Mouse (Mus musculus) mesoderm, embryonic 11.5 days (tissue): ENCODE results near the gene Elfn1.
"Not testable (repeated sequence)": the region's sequence is repeated elsewhere in the genome, so short reads cannot be mapped to it uniquely, and the experiment has no call there.

Experiments
- DNase-seq: peaks from one replicate; pipeline ENCODE4 v3.0.0-alpha.2; 2012; ENCODE audit warnings: low read depth, low spot score

The Elfn1 gene

DNA sequence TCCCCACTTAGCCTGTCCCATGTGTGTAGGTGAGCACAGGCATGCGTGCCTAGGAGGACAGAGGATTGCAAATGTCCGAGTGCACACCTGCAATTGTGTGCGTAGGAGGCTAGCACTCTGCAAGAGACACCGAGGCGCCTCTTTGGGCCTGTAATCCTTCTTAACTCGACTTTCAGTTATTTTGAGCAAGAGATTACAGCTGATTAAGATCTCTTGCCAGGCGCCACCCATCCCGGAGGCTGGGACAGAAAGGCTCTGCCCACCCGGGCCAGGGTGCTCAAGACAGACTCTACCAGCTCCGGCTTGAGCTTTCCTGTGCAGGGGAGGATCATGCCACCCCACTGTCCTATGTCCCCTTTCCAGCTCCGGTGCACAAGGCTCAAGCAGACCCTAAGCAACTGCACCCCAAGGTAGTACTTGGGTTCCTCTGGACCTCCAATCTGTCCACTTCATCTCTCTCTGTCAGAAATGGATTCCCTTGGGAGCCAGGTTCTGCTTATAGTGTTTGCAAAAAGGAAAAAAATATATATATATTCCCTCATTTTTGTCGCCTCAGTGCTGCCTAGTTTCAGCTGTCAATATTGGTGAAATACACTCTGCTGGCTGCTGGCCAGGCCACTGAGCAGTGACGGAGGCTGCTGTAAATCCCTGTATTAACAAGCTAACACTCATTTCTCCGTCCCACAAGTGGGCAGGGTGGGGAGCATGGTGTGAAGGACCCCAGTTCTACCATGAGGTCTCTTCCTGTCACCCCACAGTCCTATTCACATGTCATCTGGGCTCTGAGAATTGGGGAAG is 61.6 kb downstream of the Elfn1 start:
- no peak for DNase-seq

DNA sequence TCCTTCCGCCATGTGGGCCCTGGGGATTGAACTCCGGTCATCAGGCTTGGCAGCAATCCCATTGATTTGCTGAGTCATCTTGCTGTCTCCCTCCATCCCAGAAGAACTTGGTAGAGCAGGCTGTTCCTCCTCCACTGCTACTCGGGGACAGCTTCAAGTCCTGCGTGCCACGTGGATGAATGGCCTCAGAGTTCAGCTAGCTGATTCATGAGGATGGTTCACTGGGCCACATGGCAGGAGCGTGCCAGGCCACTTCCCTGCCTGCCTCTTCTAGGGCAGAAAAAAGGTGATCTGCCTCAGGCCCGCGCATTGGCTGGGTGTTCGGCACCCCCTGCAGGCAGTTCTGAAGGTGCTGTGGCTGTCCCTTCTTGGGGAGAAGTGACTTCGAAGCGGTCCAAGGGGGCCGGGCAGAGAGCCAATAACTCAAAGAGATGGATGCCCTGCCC is 62.5 kb downstream of the Elfn1 start:
- no peak for DNase-seq

DNA sequence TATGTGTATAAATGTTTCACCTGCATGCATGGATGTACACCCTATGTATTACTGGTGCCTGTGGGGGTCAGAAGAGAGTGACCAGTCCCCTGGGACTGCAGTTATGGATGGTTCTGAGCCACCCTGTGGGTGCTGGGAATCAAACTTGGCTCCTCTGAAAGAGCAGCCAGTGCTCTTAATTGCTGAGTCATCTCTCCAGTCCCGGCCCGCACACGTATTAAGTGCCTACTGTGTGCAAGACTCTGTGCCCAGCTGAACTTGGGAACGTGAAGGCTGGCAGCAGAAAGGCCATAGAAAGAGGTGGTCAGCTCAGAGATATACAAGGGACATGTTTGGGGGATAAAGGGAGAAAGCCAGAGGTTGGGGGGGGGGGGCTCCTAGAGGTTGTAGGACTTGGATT is 68.8 kb downstream of the Elfn1 start:
- no peak for DNase-seq

DNA sequence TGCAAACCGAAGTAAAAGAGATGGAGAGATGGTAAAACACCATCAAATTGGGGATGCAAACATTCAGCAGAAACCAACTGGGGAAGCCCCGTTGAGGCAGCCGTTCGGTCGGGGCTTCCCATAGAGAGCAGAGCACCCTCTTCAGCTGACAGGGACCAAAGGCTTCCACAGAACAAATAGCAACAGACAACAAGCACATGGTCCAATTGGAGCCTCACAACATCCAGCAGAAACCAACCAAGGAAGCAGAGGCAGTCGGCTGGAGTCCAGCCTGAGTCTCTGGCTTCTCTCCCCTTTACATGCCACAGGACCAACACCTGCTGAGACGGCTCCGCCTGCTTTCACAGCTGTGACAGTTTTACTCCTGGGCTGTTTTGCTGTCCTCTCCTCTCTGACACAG is 69.7 kb downstream of the Elfn1 start:
- DNase-seq, result no peak

DNA sequence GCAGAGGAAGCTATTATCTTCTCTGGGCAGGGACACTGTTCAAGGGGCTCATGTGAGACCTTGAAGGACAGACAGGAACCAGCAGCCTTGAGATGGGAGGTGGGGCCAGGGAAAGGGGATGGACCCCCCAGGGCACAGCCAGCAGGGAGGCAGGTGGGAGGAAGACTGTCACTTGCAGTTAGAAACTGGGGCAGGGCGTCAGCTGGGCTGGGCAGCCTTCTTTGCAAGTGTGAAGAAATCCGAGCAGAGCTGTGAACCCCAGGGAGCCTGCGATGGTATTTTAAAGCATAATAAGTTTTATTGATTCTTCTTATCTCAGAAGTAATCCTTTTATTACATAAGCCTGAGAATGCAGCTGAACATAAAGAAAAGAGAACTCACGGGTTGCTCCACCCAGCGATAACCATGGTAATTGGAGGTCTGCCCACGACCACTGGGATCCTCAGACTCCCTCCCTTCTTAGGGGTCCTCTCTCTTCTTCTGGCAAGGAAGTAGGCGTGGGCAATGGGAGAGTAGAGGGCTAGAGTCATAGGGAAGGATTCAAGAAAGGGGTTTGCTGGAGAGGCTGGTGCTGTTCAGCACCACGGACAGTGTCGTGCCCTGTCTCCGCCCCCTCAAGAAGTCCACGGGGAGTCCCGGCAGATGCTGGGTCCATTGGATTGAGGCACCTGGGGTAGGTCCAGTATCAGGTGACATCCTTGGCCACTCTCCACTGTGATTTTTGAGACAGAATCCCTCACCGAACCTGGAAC is 71.0 kb downstream of the Elfn1 start:
- peak; percentile 66 for DNase-seq

DNA sequence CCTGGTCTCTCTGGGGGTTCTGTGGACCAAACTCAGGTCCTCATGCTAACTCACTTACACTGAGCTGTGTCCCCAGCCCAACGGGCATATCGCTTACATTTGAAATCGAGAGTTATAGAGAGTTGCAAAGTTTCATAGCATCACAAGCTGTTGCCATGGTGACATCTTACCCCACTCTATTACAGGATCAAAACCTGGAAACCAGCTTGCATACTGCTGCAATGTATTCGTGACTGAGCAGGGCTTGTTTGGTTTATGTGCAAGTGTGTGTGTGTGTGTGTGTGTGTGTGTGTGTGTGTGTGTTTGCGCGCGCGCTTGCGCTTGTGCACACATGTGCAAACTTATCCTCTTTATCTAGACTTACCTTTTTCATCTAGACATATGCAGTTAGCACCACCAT is 71.6 kb downstream of the Elfn1 start:
- no peak for DNase-seq

DNA sequence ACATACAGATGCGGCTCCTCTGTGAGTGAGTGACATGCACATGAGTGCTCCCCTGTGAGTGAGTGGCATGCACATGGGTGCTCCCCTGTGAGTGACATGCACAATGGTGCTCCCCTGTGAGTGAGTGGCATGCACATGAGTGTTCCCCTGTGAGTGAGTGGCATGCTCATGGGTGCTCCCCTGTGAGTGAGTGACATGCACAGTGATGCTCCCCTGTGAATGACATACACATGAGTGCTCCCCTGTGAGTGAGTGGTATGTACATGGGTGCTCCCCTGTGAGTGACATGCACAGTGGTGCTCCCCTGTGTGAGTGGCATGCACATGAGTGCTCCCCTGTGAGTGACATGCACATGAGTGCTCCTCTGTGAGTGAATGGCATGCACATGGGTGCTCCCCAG is 74.2 kb downstream of the Elfn1 start:
- peak; percentile 53 for DNase-seq

DNA sequence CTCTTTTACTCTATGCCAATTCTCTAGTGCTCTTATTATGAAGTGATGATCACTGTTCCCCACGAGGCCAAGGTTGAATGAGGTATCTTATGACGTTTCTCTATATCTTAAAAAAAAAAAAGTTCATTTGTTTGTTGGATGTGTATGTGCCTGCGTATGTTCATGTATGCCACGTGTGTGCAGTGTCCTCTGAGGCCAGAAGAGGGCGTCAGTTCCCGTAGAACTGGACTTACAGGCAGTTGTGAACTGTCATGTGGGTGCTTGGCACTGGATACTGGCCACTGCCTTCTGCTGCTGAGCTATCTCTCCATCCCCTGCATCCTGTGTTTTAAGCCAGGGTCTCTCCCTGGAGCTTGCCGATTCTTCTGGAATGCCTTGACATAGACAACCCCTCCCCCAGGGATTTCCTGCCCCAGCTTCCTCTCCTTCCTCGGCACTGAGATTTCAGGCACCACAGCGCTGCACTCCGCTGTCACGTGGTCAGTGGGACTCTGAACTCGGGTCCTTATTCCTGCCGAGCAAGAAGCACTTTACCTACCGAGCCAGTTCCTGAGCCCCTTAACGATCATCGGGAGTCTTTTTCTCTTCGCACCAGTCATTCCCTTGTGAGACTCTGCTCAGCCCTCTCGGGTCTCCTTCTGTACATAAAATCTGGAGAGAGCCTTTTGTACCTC is 77.5 kb downstream of the Elfn1 start:
- DNase-seq, result peak; percentile 32

DNA sequence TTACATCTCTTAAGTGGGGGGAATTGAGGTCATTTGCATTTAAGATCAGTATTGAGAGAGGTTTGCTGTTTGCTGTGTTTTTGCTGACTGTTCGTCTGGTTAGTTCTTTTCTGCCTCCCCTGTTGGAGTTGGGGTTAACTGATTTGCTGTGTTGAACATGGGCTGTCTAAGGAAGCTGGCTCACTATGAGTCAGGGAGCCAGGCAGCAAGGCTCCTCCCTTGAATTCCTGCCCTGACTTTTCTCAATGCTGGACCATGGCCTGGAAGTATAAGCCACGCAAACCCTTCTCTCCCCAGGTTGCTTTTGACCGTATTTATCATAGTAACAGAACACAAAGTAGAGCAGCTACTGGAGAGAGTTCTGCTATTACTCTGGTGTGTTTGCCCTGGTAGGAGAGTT is 83.8 kb downstream of the Elfn1 start:
- no peak for DNase-seq

DNA sequence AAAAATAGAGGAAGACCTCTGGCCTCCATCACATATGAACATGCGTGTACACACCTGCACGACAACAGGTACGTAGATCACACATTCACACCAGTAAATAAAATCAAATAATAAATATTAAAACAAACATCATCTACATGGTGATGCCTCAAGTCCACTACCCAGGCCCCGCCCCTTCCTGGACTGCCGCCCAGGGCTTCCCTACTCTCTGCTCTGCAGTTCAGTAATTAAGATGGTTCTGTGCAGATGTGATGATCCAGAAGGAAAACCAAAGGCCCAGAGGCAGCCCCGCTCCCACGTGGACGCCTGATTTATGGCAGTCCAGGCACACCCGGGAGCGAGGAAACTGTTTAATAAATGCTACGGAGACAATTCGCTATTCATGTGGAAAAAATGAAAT is 90.6 kb downstream of the Elfn1 start:
- DNase-seq, result not testable (repeated sequence)

DNA sequence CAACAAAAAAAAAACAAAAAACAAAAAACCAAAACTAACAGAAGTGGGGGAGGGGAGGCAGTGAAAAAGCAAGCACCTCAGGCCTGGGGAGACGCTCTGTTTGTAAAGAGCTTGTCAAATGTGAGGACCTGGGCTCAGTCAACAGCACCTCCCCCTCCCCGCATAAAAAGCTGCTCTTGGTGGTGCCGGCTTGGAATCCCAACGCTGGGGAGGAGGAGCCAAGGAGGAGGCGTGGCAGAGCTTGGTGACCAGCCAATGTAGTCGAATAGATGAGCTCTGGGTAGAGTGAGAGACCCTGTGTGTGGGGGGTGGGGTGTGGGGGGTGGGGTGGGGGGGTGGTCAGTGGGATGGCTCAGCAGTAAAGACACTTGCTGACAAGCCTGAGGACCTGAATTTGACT is 91.2 kb downstream of the Elfn1 start:
- no peak for DNase-seq

DNA sequence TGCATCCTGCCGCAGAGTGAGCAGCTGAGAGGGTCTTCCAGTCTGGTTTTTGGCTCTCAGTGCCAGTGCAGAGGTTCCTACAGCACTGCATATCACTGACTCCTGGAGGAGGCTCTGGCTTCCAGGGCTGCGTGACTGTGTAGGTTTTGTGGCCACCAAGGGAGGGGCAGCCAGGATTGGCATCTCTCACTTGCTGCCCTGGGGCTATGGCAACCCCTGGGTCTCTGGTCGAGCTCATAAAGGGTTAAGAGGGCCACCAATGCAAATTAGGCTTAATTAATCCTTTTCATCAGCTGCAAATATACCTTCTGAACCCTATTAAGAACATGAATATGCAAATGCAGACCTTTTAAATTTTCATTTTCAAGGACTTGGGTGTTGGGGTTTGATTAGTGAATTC is 94.8 kb downstream of the Elfn1 start:
- no peak for DNase-seq

DNA sequence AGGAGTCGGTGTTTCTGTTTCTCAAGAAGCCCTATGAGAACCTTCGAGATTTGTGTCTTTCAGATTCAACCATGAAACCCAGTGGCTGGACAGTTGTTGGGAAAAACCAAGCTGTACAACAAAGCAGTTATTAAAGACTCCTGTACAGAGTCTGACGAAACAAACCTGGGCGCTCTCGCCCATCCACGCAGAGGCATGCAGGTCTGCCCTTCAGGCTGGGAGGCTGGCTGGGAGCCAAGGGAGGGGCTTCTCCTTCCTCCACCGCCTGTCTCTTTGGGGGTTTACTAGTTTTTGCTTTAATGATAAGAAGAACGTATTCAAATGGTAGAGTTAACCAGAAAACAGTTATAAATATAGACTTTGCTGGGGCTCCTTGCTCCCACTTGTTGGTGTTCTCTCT is 99.1 kb downstream of the Elfn1 start:
- DNase-seq, result no peak

DNA sequence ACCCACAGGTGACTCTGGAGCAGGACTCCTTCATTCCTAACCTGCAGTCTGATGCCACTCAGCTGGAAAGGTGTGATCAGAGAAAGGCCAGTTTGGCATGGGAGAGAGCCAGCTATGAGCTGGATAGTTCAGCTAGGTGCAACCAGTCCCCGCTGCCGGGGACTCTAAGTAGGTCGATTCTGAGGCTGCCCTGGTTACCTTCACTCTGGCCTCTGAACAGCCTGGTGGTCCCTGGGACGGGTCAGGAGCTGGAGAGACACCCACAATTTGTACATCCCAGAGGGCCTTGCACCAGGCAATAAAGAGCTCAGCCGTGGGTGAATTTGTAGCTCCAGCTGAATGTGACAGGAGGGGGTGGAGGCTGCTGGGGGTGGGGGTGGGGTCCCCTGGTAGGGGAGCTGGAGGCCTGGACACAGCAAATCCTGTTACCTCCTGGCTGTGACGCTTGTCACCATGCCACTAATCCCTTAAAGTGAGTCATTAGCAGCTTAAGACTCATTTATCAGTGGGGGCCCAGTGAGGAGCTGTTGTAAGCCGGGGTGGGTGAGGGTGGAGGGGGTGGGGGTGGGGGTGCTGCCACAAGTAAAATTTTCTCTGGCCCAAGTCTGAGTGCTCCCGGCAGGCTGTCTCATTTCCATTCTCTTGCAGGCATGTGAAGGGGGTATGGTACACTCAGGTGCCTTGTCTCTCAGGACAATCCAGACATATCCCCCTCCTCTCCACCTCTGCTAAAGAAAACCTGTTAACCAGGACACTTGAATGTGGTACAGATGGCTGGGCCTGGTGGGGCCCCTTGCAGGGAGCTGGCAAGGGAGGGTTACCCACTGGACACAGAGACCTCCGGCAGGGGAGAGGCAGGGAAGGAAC is 100.1 kb downstream of the Elfn1 start:
- no peak for DNase-seq

DNA sequence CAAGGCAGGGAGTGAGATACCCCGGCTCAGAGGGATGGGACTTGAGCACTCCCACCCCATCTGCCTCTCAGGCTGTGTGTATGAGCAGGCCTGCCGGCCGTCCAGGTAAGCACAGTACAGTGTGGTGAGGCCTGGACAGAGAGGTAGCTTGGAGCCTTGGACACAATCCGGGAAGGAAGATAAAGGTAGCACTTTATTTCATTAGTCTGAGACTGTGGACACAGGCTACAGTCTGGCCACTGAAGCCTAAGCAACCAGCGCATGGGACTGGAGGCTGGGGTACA is 100.7 kb downstream of the Elfn1 start:
- DNase-seq, result no peak

DNA sequence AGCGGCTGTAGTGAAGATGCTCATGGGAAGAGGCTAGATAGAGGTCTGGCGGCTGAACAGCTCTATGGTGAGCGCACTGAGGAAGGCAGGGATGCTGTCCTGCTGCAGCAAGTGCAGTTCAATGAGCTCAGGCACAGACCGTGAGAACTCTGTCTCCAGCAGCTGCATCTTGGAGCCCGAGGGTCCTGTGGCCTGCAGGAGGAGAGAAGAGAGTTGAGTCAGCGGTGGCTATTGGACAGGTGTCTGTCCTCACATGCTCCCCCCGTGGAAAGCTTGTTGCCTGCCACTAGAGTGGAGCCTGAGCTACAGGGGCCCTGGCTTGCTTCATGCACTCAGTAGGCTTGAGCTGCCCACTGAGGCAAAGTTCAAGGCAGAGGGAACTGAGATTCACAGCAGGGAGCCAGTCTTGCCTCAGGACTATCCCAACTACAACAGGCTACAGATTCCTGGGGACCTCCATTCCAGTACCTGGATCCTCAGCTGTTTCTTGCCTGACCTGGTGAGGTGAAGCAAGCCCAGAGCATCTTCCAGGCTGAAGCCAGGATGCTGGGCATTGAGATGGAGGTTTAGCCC is 101.4 kb downstream of the Elfn1 start:
- no peak for DNase-seq

DNA sequence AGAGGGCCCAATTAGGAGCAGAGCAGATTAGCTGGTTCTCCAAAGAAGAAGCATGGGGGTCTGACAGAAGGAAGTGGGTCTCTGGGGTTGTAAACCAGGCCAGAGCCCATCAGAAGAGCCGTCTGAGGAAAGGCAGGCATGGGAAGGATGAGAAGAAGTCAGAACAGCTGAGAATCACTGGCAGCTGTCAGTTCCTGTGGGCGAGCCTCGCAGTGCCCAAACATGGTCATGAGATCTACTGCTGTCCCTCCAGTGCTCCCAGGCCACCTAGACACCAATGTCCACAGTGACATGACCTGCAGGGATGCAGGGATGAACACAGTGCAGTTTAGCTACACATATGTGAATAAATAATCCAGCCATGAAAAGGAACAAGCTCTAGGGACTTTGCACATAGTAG is 102.7 kb downstream of the Elfn1 start:
- no peak for DNase-seq

DNA sequence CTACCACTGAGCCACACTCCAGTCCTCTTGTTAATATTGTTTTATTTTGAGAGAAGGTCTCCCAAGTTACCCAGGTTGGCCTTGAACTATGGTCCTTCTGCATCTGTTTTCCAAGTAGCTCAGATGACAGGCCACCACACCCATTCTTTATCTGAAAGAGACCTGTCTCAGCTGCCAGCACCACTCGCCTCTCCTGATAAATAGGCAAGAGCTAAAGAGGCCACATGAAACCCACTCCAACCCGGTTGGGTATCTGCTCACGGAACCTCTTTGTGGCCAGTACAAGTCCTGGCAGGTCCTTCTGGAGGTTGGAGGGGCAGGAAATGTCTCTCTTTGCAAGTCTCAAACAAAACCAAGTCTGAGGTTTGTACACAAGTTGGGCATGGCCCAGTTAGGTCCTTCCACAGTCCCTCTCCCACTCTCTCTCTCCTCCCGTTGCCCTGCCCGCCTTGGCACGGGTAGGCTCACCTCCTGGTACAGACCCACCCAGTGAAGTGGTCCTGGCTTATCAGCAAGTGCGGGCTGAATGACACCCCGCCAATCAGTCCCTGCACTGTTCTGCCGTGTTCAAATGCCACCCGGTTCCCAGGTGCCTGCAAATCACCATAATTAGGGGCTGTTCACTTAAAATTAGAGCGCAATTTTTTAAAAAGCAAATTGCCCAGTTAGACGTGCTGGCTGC is 104.7 kb downstream of the Elfn1 start:
- no peak for DNase-seq

DNA sequence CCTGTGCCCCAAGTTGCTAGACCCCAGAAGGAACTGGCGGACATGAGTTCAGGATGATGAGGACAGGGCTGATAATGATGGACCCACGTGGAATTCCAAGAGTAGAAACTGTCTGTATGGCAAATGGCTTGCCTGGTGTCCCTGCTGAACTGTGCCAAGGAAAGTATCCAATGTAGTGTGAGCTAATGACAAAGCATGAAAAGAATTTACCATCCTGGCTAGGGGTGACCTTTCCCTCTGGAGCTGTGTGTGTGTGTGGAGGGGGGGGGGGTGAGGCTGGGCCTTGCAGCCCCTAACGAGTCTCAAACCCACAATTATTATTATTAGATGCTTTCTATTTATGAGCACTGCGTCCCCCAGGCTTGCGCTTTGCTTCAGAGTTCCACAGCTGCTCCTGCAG is 105.9 kb downstream of the Elfn1 start:
- no peak for DNase-seq

DNA sequence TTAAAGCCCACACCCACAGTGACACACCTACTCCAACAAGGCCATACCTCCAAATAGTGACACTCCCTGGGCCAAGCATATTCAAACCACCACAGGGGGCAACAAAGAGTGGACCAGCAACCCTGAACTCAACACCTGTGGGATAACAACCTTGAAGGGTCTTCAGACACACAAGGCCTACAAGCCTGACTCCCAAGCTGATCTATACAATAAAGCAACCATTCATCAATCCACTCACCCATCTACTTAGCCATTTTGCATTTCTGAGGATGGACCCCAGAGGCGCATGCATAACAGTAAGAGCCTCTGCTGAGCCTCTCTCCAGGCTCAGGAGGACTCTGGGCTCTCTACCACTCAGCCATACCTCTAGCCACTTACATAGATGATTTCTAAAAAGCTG is 109.2 kb downstream of the Elfn1 start:
- no peak for DNase-seq

DNA sequence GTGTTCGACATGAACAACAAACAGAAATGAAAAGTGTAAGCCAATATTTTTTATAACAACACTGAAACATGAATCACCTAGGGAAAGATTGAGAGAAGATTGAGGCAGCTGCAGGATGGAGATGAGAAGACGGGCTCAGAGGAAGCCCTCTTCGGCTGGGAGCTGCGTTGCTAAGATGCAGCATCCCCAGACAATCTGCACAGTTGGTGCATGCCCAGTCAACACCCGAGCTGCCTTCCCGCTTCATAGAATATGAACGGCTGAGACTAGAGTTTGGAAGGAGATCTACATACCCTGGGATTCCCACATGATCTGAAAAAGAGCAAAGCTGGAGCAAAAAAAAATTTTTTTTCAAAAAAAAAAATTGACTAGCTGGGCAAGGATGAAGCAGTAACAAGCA is 111.0 kb downstream of the Elfn1 start:
- no peak for DNase-seq
